Mouse (Mus musculus) stomach, postnatal 0 days (tissue): ENCODE results near the gene Slc27a4. TPM values are rescaled to one million over a fixed set of nuclear protein-coding genes. Genes with fewer than 3 reads are reported as not detected.

ENCODE experiments used
- ATAC-seq: fragments of 200-750 bp; cut with Nextera tagmentation; 2 replicates; pipeline ENCODE4 v1.8.0; 2017; ENCODE audit not compliant: low FRiP score, low TSS enrichment
- DNase-seq: peaks from one replicate; pipeline ENCODE4 v3.0.0-alpha.2; 2016; ENCODE audit warnings: low spot score
- H3K27ac ChIP-seq: fragments of 300-500 bp; sonication (generic); replicated peaks from 2 replicates; pipeline ENCODE4 v1.5.1; 2014; ENCODE audit warnings: mild to moderate bottlenecking, control low read depth
- H3K27me3 ChIP-seq: fragments of 300-500 bp; sonication (generic); 2 replicates; pipeline ENCODE4 v1.6.1; 2014; ENCODE audit warnings: low read length; ENCODE audit not compliant: control insufficient read depth, insufficient read depth
- H3K36me3 ChIP-seq: fragments of 300-500 bp; sonication (generic); 2 replicates; pipeline ENCODE4 v1.6.1; 2014; ENCODE audit warnings: low read length, mixed read lengths; ENCODE audit not compliant: control insufficient read depth, insufficient read depth
- H3K4me1 ChIP-seq: fragments of 300-500 bp; sonication (generic); replicated peaks from 2 replicates; pipeline ENCODE4 v1.6.1; 2014; ENCODE audit warnings: antibody characterized with exemption; ENCODE audit not compliant: control insufficient read depth, insufficient read depth
- H3K4me2 ChIP-seq: fragments of 300-500 bp; sonication (generic); replicated peaks from 2 replicates; pipeline ENCODE4 v1.6.1; 2014; ENCODE audit warnings: low read depth, mild to moderate bottlenecking, control low read depth, moderate library complexity
- H3K4me3 ChIP-seq: fragments of 300-500 bp; sonication (generic); 2 replicates; pipeline ENCODE4 v1.5.1; 2014; ENCODE audit warnings: low read depth, low read length, control low read depth
- H3K9ac ChIP-seq: fragments of 300-500 bp; sonication (generic); 2 replicates; pipeline ENCODE4 v1.6.1; 2014; ENCODE audit warnings: mild to moderate bottlenecking, low read length, control low read depth, mixed read lengths
- H3K9me3 ChIP-seq: fragments of 300-500 bp; sonication (generic); 2 replicates; pipeline ENCODE4 v1.6.1; 2016; ENCODE audit warnings: low read length; ENCODE audit not compliant: control insufficient read depth
- CTCF ChIP-seq: IDR thresholded peaks from 2 replicates; pipeline ENCODE4 v1.5.1; 2016; ENCODE audit warnings: antibody characterized with exemption, low read depth, mild to moderate bottlenecking, moderate library complexity
- EP300 ChIP-seq: optimal IDR thresholded peaks from 2 replicates; pipeline ENCODE3; 2016; ENCODE audit warnings: antibody characterized with exemption
- WGBS: fragments of 180-500 bp; shearing (Covaris S2); extraction: QIAGEN DNeasy Blood & Tissue Kit; methylation state at CpG from one replicate; pipeline ENCODE4 v1.1.7; 2014; 5-methylcytosine and 5-hydroxymethylcytosine counted together
- polyA plus RNA-seq: library from polyadenylated mRNA; unstranded; fragments of >200 nt; fragmentation: Nextera tagmentation; extraction: Ambion mirVana; gene quantifications from 2 replicates; pipeline ENCODE4 v1.2.1, GENCODE M21; 2015

Slc27a4 gene
- polyA plus RNA-seq, 1 experiment from 2014 or later: 34.0 TPM

GRCm38 (mm10) chr2:29827709-29828024, 25.2 kb downstream of the Slc27a4 start:
- TF ChIP-seq CTCF (no peak), EP300 (no peak)
- H3K36me3 ChIP-seq: no peaks in the 10 kb centered on the region
- no peaks in the 10 kb centered on the region for H3K4me1 ChIP-seq
- whole genome bisulfite sequencing: 4% methylated on average over 12 of the region's 12 CpGs
- H3K9me3 ChIP-seq: no peaks in the 10 kb centered on the region
- H3K27ac ChIP-seq: 0 out of 2 replicates have a peak overlapping the region, but pooled peaks have one; percentile 69
- no peaks in the 10 kb centered on the region for H3K27me3 ChIP-seq
- peak overlapping the region; percentile 77 for H3K4me2 ChIP-seq
- peak overlapping the region; percentile 96 for H3K4me3 ChIP-seq
- DNase-seq: no peak
- no peak for ATAC-seq
- H3K9ac ChIP-seq: peak overlapping the region; percentile 83

GRCm38 (mm10) chr2:29831106-29831505, 28.7 kb downstream of the Slc27a4 start:
- Histone ChIP-seq H3K36me3 (no peaks in the 10 kb centered on the region), H3K27me3 (no peaks in the 10 kb centered on the region), H3K9ac (no peak overlapping the region), H3K9me3 (no peaks in the 10 kb centered on the region), H3K4me3 (no peak overlapping the region), H3K27ac (no peak overlapping the region), H3K4me1 (no peaks in the 10 kb centered on the region), H3K4me2 (no peak overlapping the region)
- ATAC-seq: no peak
- DNase-seq: no peak
- 84% methylated on average over 4 of the region's 4 CpGs for WGBS
- TF ChIP-seq EP300: no peak
- no peak for TF ChIP-seq CTCF

DNA sequence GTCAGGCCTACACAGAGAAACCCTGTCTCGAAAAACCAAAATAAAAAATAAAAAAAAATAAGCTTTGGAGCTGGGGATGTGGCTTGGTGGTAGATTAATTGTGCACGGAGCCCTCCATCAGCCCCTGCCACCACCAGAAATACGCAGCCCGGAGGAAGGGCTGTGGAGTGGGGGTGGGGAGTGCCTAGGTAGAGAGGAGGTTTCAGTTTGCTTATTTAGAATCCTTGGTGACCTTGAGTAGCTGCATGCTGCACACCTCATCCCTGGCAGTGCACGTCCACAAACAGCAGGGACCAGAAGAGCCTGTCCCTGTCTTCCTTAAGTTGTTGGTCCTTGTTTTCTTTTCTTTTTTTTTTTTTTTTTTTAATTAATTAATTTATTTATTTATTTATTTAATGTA, 31.4 kb downstream of the Slc27a4 start:
- no peak for ATAC-seq
- H3K27ac ChIP-seq: no peak overlapping the region
- H3K27me3 ChIP-seq: no peaks in the 10 kb centered on the region
- TF ChIP-seq EP300: no peak
- TF ChIP-seq CTCF: no peak
- H3K9ac ChIP-seq: no peak overlapping the region
- WGBS: 95% methylated on average over 5 of the region's 5 CpGs
- peaks cover 3% of the 10 kb centered on the region; the same call in 1 of the 2 replicates for H3K36me3 ChIP-seq
- no peaks in the 10 kb centered on the region for H3K9me3 ChIP-seq
- no peaks in the 10 kb centered on the region for H3K4me1 ChIP-seq
- H3K4me2 ChIP-seq: no peak overlapping the region
- H3K4me3 ChIP-seq: no peak overlapping the region
- DNase-seq: no peak

DNA sequence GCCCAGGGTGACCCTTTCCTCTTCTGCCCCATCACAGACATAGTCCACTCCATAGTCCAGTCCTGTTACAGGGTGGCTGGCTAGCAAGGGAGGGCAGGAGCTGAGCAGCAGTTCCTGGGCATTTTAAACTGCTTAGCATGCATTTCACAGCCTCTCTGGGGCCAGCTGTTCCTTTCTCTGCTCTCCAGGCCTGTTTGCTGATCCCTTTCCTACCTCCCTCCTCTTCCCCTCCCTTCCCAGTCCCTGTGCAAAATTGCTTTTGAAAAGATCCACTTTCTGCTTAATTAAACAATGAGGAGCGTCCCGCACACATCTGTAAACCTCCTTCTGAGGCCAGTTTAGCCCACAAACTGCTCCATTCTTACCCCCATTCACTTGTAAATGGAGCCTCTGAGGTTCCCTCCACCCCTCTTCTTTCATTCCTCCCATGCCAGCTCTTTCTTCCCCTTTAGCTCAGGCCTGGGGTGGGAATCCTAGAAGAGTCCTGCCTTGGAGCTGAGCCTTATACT, 33.0 kb downstream of the Slc27a4 start:
- no peak overlapping the region for H3K4me2 ChIP-seq
- 69% methylated on average over 2 of the region's 2 CpGs for WGBS
- H3K9ac ChIP-seq: no peak overlapping the region
- ATAC-seq (no peak), DNase-seq (no peak)
- H3K27me3 ChIP-seq: no peaks in the 10 kb centered on the region
- H3K36me3 ChIP-seq: peaks cover 4% of the 10 kb centered on the region; the same call in 1 of the 2 replicates
- H3K4me1 ChIP-seq: no peaks in the 10 kb centered on the region
- no peak overlapping the region for H3K27ac ChIP-seq
- no peaks in the 10 kb centered on the region for H3K9me3 ChIP-seq
- TF ChIP-seq CTCF (no peak), EP300 (no peak)
- H3K4me3 ChIP-seq: no peak overlapping the region

- TF ChIP-seq EP300 (no peak), CTCF (no peak)
- no peak overlapping the region for H3K27ac ChIP-seq
- no peak for DNase-seq
- H3K9ac ChIP-seq: no peak overlapping the region
- H3K27me3 ChIP-seq: no peaks in the 10 kb centered on the region
- WGBS: 39% methylated on average over 4 of the region's 4 CpGs
- H3K36me3 ChIP-seq: peaks cover 16% of the 10 kb centered on the region
- no peak overlapping the region for H3K4me3 ChIP-seq
- H3K9me3 ChIP-seq: no peaks in the 10 kb centered on the region
- no peak overlapping the region for H3K4me2 ChIP-seq
- ATAC-seq: no peak
- no peaks in the 10 kb centered on the region for H3K4me1 ChIP-seq
Observed at GRCm38 (mm10) chr2:29839460-29839859, 37.0 kb downstream of the Slc27a4 start.

DNA sequence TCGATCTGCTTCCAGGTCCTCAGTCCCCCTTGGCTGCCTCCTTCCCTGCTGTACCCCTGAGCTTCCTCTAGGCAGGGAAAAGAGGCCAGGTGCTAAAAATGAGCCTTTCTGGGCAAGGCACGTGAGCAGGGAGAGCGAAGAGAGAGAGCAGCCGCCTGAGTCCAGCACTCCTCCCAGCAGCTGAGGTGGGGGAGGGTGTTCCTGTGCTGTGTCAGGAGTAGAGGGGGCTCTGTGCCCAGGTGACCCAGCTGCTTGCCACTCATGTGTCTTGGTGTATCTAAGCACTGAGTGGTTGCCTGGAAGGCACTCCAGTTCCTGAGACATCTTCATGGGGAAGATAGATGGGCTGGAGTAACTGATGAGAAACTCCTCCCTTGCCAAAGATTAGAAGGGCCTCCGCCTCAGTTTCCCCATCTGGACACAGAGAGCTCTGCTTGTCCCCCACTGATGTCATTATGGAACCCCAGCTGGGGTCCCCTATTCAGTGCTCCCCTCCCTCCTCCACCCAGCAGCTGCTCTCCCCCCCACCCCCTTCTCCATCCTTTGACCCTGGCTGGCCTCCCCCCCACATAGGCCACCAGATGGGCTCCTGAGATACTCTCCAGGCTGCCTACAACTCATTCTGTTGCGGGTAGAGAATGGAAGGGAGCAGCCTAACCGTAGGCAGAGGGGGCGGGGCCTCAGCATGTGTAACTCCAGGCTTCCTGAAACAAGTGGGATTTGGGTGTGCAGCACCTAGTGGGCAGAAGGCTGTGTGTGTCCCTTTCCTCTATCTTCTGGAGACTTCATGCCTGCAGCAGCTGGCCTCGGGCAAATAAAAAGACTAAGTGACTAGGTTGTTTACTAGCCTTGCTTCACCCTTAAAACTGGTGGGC, 41.0 kb downstream of the Slc27a4 start:
- WGBS: 75% methylated on average over 9 of the region's 9 CpGs
- no peak overlapping the region for H3K27ac ChIP-seq
- no peaks in the 10 kb centered on the region for H3K9me3 ChIP-seq
- H3K4me2 ChIP-seq: no peak overlapping the region
- TF ChIP-seq CTCF: no peak
- no peak for TF ChIP-seq EP300
- no peak overlapping the region for H3K4me3 ChIP-seq
- no peaks in the 10 kb centered on the region for H3K4me1 ChIP-seq
- ATAC-seq (no peak), DNase-seq (no peak)
- H3K27me3 ChIP-seq: peaks cover 8% of the 10 kb centered on the region; the same call in 1 of the 2 replicates
- peaks cover 16% of the 10 kb centered on the region for H3K36me3 ChIP-seq
- no peak overlapping the region for H3K9ac ChIP-seq
